Mouse (Mus musculus) stomach, embryonic 16.5 days (tissue): ENCODE data around the gene Ptprm. TPM values are rescaled to one million over a fixed set of nuclear protein-coding genes. Genes with fewer than 3 reads are reported as not detected.

Experiments used
- ATAC-seq: fragments of 200-750 bp; cut with Nextera tagmentation; 2 replicates; pipeline ENCODE4 v1.8.0; 2017; ENCODE audit warnings: moderate number of reproducible peaks, moderate TSS enrichment; ENCODE audit not compliant: insufficient read depth, low FRiP score
- H3K27ac ChIP-seq: fragments of 300-500 bp; sonication (generic); 2 replicates; pipeline ENCODE4 v1.5.1; 2014; ENCODE audit warnings: low read length
- H3K27me3 ChIP-seq: fragments of 300-500 bp; sonication (generic); 2 replicates; pipeline ENCODE4 v1.6.1; 2014; ENCODE audit warnings: low read length, control low read depth, mixed read lengths; ENCODE audit not compliant: control insufficient read depth, insufficient read depth
- H3K36me3 ChIP-seq: fragments of 300-500 bp; sonication (generic); 2 replicates; pipeline ENCODE4 v1.6.1; 2014; ENCODE audit warnings: low read length; ENCODE audit not compliant: control insufficient read depth, insufficient read depth
- H3K4me1 ChIP-seq: fragments of 300-500 bp; sonication (generic); 2 replicates; pipeline ENCODE4 v1.6.1; 2014; ENCODE audit warnings: low read length, control low read depth, mixed read lengths; ENCODE audit not compliant: control insufficient read depth, insufficient read depth
- H3K4me2 ChIP-seq: fragments of 300-500 bp; sonication (generic); 2 replicates; pipeline ENCODE4 v1.6.1; 2014; ENCODE audit warnings: low read depth, low read length, mixed read lengths
- H3K4me3 ChIP-seq: fragments of 300-500 bp; sonication (generic); replicated peaks from 2 replicates; pipeline ENCODE4 v1.5.1; 2014; ENCODE audit warnings: mild to moderate bottlenecking, low read length
- H3K9ac ChIP-seq: fragments of 300-500 bp; sonication (generic); 2 replicates; pipeline ENCODE4 v1.6.1; 2014; ENCODE audit warnings: low read length
- H3K9me3 ChIP-seq: fragments of 300-500 bp; sonication (generic); replicated peaks from 2 replicates; pipeline ENCODE4 v1.6.1; 2016; ENCODE audit warnings: low read length, control low read depth; ENCODE audit not compliant: control insufficient read depth
- WGBS: fragments of 180-500 bp; shearing (Covaris S2); extraction: QIAGEN DNeasy Blood & Tissue Kit; methylation state at CpG from one replicate; pipeline ENCODE4 v1.1.7; 2014; 5-methylcytosine and 5-hydroxymethylcytosine counted together
- polyA plus RNA-seq: library from polyadenylated mRNA; unstranded; fragments of >200 nt; fragmentation: Nextera tagmentation; extraction: Ambion mirVana; gene quantifications from 2 replicates; pipeline ENCODE4 v1.2.1, GENCODE M21; 2015

Ptprm gene
- polyA plus RNA-seq, 1 experiment from 2014 or later = 10.8 TPM

DNA sequence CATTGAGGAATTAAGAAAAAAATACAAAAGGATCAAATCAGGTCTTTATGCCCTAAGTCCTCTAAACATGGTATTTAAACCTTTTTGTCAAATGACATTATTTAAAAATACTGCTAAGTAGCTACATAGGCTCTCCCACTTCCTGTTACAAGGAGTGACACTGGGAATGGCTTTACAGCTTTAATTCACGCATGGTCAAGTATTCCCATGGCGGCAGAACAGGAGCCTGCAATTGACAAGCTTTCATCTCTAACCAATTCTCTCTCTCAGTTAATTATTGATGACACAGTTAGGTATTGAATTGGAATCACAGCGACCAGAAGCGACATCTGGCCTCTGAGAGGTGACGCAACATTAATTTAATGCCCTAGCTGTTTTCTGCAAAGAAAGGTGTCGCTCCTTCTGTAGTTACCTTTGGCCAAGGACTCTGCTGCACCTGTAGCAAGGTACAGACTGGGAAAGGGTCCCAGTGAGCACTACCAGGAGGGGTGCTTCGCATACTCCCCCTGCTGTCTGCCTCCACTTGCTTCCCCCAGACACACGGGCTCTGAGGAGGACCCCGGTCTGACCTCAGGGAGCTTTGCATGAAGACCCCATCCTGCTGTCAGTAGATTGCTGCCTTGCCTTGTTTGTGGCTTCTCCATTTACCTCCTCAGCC is 599.9 kb downstream of the Ptprm start:
- no peaks in the 10 kb centered on the region for H3K36me3 ChIP-seq
- no peak overlapping the region for H3K27ac ChIP-seq
- H3K27me3 ChIP-seq = no peaks in the 10 kb centered on the region
- no peak overlapping the region for H3K9ac ChIP-seq
- no peaks in the 10 kb centered on the region for H3K9me3 ChIP-seq
- H3K4me2 ChIP-seq = no peak overlapping the region
- ATAC-seq = no peak
- H3K4me1 ChIP-seq = peaks cover 10% of the 10 kb centered on the region
- H3K4me3 ChIP-seq = no peak overlapping the region
- WGBS = 62% methylated on average over 9 of the region's 9 CpGs

DNA sequence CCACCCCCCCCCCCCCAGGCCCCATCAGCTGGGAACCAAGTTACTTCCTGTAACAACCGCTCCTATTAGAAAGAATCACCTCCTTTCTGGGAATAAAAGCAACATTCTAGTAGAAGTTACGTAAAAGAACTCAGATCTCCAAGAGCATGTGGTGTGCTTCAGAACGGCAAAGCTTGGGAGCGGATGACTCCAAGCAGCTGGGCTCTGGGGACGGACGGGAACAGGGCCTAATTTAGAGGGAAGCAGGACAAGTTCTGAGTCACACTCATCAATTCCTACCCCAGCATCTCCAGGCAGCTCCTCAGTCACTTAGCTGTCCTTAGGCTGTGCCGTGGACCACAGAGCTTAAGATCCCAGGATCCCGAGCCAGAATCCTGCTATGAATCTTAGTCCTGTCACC is 602.5 kb downstream of the Ptprm start:
- ATAC-seq = no peak
- no peak overlapping the region for H3K27ac ChIP-seq
- no peaks in the 10 kb centered on the region for H3K36me3 ChIP-seq
- H3K4me2 ChIP-seq = no peak overlapping the region
- H3K4me3 ChIP-seq = no peak overlapping the region
- H3K27me3 ChIP-seq = no peaks in the 10 kb centered on the region
- no peaks in the 10 kb centered on the region for H3K9me3 ChIP-seq
- H3K4me1 ChIP-seq = peaks cover 6% of the 10 kb centered on the region; the same call in 1 of the 2 replicates
- WGBS = 78% methylated on average over 8 of the region's 8 CpGs
- no peak overlapping the region for H3K9ac ChIP-seq

DNA sequence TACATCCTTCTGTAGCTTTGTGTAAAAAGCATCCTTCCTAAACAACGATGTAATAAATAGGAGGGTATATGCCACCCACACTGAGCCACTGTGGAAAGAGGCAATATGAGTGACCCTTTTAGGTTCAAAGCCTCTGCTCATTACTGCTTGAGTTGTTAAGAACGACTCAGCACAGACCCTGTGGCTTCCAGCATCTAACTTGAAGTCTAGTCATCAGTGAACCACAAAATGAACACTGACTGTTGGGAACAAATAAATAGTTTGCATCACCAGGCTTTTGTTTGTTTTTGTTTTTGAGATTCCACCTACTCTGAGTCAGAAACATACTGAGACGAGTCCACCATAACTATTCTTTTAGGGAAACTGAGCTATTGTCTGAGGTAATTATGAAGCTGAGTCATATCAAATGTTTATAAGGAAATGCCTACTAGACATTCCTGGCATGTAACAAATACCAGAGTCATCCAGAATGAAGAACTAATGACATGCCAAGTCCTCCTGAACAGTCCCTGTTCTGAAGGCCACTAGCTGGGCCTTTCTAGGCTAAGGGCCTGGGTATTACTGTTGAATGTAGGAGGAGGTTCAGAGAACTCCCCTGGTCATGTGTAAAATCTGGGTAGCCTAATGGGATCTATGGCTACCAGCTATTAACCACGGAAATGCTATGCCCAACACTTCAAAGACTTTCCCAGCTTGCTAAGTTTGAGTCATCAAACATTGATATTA is 603.6 kb downstream of the Ptprm start:
- no peak overlapping the region for H3K4me3 ChIP-seq
- ATAC-seq = no peak
- no peak overlapping the region for H3K27ac ChIP-seq
- H3K9ac ChIP-seq = no peak overlapping the region
- H3K9me3 ChIP-seq = no peaks in the 10 kb centered on the region
- no peaks in the 10 kb centered on the region for H3K36me3 ChIP-seq
- no peak overlapping the region for H3K4me2 ChIP-seq
- no peaks in the 10 kb centered on the region for H3K27me3 ChIP-seq
- 80% methylated on average over 4 of the region's 4 CpGs for WGBS
- no peaks in the 10 kb centered on the region for H3K4me1 ChIP-seq

DNA sequence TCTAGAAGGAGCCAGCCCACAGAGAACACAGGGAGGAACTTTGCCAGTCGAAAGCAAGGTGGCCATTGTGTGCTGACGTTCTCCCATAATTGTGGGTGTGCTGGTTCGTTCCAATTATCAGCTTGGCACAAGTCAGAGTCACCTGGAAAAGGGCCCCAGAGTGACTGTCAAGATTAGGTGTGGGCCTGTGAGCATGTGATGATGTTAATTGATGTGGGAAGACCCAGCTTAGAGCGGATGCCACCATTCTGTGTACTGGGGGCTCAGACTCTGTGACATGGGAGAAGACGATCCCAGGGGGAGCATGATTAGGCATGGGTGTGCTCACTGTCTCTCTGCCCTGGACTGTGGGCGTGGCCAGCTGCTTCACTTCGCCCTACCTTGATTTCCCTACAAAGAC is 604.3 kb downstream of the Ptprm start:
- no peak for ATAC-seq
- H3K9ac ChIP-seq = no peak overlapping the region
- H3K4me2 ChIP-seq = no peak overlapping the region
- no peaks in the 10 kb centered on the region for H3K27me3 ChIP-seq
- H3K27ac ChIP-seq = no peak overlapping the region
- no peaks in the 10 kb centered on the region for H3K36me3 ChIP-seq
- H3K4me1 ChIP-seq = no peaks in the 10 kb centered on the region
- no peak overlapping the region for H3K4me3 ChIP-seq
- WGBS = 80% methylated on average over 7 of the region's 7 CpGs
- H3K9me3 ChIP-seq = no peaks in the 10 kb centered on the region

DNA sequence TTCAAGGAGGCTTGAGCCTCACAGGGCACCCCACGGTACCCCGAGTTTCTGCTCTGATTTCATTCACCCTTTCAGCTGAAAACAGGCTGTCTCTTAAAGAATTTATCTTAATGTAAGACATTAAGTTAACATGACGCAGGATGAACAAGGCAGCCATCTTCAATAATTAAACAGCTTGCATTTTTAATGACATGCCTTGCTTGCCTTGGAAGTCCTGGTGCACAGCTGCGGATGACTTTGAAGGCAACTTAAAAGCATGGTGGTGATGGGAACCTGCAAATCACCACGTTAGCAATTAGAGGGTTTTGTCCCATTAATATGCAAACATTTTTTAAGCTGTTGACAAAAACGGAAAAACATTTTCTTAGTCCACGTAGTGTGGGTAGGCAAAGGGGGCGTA is 607.8 kb downstream of the Ptprm start:
- H3K4me2 ChIP-seq = no peak overlapping the region
- WGBS = 91% methylated on average over 8 of the region's 8 CpGs
- H3K9me3 ChIP-seq = no peaks in the 10 kb centered on the region
- no peaks in the 10 kb centered on the region for H3K36me3 ChIP-seq
- H3K4me3 ChIP-seq = no peak overlapping the region
- H3K27me3 ChIP-seq = no peaks in the 10 kb centered on the region
- H3K9ac ChIP-seq = no peak overlapping the region
- no peak for ATAC-seq
- H3K4me1 ChIP-seq = no peaks in the 10 kb centered on the region
- H3K27ac ChIP-seq = no peak overlapping the region

DNA sequence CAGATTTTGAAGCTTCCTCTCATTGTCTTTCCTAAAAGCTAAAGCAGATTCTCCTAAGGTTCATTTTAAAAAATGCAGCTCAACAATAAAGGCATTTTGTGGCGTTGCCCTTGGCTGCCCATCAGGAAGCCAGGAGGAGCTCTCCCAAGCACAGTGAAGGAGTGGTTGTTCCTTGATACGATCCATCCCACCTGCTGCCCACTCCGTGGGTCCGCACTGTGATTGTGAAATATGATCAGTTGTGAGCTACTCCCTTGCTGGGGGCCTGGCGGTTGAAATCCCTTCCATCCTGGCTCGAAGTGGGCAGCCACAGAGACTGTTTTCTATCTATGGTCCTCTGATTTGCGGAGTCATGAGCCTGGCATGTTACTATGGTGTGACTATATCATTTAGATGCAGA is 610.9 kb downstream of the Ptprm start:
- Histone ChIP-seq H3K9ac (no peak overlapping the region), H3K36me3 (no peaks in the 10 kb centered on the region), H3K27ac (no peak overlapping the region), H3K4me1 (no peaks in the 10 kb centered on the region), H3K9me3 (no peaks in the 10 kb centered on the region), H3K4me2 (no peak overlapping the region), H3K4me3 (no peak overlapping the region), H3K27me3 (no peaks in the 10 kb centered on the region)
- no peak for ATAC-seq
- 64% methylated on average over 7 of the region's 7 CpGs for WGBS

DNA sequence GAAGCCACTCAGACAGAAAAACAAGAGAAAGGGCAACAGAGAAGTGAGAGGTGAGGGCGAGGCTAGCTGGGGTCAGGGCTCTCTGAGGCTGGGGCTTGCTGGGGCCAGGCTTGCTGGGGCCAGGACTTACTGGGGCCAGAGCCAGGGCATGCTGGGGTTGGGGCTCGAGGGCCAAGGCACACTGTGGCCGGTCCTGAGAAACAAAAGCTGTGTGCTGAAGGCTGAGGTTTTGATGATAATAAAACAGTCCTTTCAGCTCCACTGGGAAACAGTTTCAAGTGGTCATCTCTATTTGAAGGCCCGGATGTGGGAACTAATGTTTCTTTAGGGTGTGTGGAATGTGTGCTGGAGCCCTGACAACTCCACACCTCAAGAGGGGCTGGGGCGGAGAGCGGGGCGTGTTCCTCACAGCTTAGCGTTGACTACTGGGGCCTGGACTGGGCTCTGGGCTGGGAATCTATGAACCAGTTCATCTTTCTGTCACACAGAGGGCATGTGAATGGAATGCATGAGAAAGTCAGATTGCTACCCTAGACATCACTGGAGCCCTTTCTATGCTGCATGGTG is 615.4 kb downstream of the Ptprm start:
- Histone ChIP-seq H3K4me1 (no peaks in the 10 kb centered on the region), H3K27me3 (no peaks in the 10 kb centered on the region), H3K36me3 (no peaks in the 10 kb centered on the region), H3K9ac (no peak overlapping the region), H3K4me3 (no peak overlapping the region), H3K27ac (no peak overlapping the region), H3K9me3 (no peaks in the 10 kb centered on the region), H3K4me2 (no peak overlapping the region)
- no peak for ATAC-seq
- WGBS = 52% methylated on average over 8 of the region's 8 CpGs

DNA sequence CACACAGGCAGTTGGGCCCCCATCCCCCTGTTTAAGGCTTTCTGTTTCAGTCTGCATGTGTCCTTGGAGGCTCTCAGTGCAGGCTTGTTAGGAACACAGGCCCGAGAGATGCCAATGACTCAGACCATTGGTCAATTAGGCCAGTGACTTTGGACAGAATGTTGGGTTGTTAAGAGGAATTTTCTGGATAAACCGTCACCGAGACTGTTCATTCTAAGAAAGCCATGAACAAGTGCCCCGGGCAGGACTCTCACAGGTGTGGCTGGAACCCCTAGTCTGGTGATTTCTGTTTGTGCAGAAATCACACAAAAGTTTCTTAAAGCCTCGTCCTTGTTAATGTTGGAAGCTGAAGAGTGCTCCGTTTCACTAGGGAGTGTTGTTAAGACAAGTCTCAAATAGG is 615.9 kb downstream of the Ptprm start:
- H3K27me3 ChIP-seq = no peaks in the 10 kb centered on the region
- no peaks in the 10 kb centered on the region for H3K36me3 ChIP-seq
- no peak overlapping the region for H3K9ac ChIP-seq
- no peaks in the 10 kb centered on the region for H3K4me1 ChIP-seq
- 68% methylated on average over 6 of the region's 6 CpGs for WGBS
- H3K27ac ChIP-seq = no peak overlapping the region
- no peak overlapping the region for H3K4me3 ChIP-seq
- H3K9me3 ChIP-seq = no peaks in the 10 kb centered on the region
- H3K4me2 ChIP-seq = no peak overlapping the region
- no peak for ATAC-seq

DNA sequence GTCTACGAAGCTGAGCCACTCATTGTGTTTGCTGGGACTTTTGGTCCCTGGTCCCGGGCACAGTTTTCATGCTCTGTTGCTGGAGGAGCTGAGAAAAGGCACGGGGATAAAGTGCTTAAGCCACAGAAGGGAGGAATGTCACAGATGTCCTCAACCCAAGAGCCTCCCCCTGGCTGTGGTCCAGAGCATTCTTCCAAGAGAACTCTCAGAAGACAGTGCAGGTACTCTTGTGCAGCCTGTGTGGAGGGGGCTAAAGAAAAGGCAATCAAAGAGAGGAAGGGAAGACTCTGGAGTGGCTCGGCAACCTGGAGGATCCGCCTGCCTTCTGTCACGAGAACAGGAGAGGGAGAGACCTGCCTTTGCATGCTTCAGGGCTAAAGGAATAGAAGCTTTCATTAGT is 617.8 kb downstream of the Ptprm start:
- Histone ChIP-seq H3K4me3 (no peak overlapping the region), H3K9me3 (no peaks in the 10 kb centered on the region), H3K4me2 (no peak overlapping the region), H3K27me3 (no peaks in the 10 kb centered on the region), H3K27ac (no peak overlapping the region), H3K36me3 (no peaks in the 10 kb centered on the region), H3K9ac (no peak overlapping the region), H3K4me1 (no peaks in the 10 kb centered on the region)
- no peak for ATAC-seq
- 58% methylated on average over 6 of the region's 6 CpGs for WGBS
